Mouse (Mus musculus): ENCODE measurements around the gene Ddx41. TPM values are rescaled to one million over a fixed set of nuclear protein-coding genes. Genes with fewer than 3 reads are reported as not detected.

The Ddx41 gene
- polyA plus RNA-seq, 1 experiment = 52.0 TPM

DNA sequence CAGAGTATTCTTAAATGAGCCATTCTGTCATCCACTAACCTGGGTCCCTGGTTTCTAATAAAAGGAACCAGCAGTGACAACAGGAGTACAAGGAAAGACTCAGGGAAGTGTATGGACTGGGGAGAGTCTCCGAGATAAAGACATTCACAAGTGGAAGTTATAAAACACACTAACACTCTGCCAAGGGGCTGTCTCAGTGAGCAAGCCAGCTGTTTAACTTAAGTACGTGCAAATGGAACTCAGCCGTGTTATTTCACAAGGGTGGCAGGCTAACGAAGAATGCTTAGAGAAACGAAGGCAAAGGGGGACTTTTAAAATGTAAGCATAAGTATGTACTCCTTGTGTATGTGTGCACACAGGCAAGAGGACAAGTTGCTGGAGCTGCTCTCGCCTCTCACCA, 21.0 kb upstream of the Ddx41 start:
- TF ChIP-seq CTCF (IDR thresholded peaks at IDR 0.05; ENCODE audit: control insufficient read depth, insufficient read depth, insufficient replicate concordance, low read depth, low read length) = no peak
- TF ChIP-seq POLR2A (IDR thresholded peaks at IDR 0.05; ENCODE audit: control insufficient read depth, low read depth, low read length) = no peak
- H3K27ac ChIP-seq (ENCODE audit: control insufficient read depth, insufficient read depth, low read depth, low read length) = no peak overlapping the region
- no peak overlapping the region for H3K4me3 ChIP-seq (ENCODE audit: control insufficient read depth, low read depth, low read length)
- H3K27me3 ChIP-seq (ENCODE audit: control insufficient read depth, insufficient read depth, low read length) = no peaks in the 10 kb centered on the region
- no peaks in the 10 kb centered on the region for H3K4me1 ChIP-seq (ENCODE audit: control insufficient read depth, insufficient read depth, low read length)
- H3K36me3 ChIP-seq (ENCODE audit: control insufficient read depth, insufficient read depth, low read length) = no peaks in the 10 kb centered on the region

GRCm38 (mm10) chr13:55555921-55556320, 19.5 kb upstream of the Ddx41 start:
- Histone ChIP-seq H3K36me3 (ENCODE audit: control insufficient read depth, insufficient read depth, low read length) (no peaks in the 10 kb centered on the region), H3K4me3 (ENCODE audit: control insufficient read depth, low read depth, low read length) (no peak overlapping the region), H3K27me3 (ENCODE audit: control insufficient read depth, insufficient read depth, low read length) (no peaks in the 10 kb centered on the region), H3K4me1 (ENCODE audit: control insufficient read depth, insufficient read depth, low read length) (no peaks in the 10 kb centered on the region), H3K27ac (ENCODE audit: control insufficient read depth, insufficient read depth, low read depth, low read length) (no peak overlapping the region)
- TF ChIP-seq POLR2A (IDR thresholded peaks at IDR 0.05; ENCODE audit: control insufficient read depth, low read depth, low read length) (no peak), CTCF (IDR thresholded peaks at IDR 0.05; ENCODE audit: control insufficient read depth, insufficient read depth, insufficient replicate concordance, low read depth, low read length) (no peak)

DNA sequence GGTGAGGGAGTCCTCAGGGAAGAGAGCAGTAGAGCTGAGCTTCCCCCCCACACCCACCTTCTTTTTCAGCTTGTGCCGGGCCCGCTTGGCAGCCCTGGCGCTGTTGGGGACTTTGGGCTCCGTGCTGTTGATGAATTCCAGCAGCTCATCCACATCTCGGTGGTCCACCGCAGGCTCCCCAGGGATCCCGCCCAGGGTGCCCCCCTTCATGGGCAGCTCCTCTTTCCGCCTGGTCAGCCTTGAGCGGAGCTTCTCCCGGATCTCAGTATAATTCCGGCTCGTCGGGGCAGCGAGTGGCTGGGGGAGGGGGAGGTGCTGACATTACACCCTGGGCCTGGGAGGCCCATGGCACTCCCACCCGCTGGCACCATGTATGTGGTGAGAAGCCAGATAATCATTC, 12.6 kb upstream of the Ddx41 start:
- H3K27me3 ChIP-seq (ENCODE audit: control insufficient read depth, insufficient read depth, low read length) = no peaks in the 10 kb centered on the region
- no peaks in the 10 kb centered on the region for H3K36me3 ChIP-seq (ENCODE audit: control insufficient read depth, insufficient read depth, low read length)
- no peak for TF ChIP-seq CTCF (IDR thresholded peaks at IDR 0.05; ENCODE audit: control insufficient read depth, insufficient read depth, insufficient replicate concordance, low read depth, low read length)
- no peak for TF ChIP-seq POLR2A (IDR thresholded peaks at IDR 0.05; ENCODE audit: control insufficient read depth, low read depth, low read length)
- H3K4me1 ChIP-seq (ENCODE audit: control insufficient read depth, insufficient read depth, low read length) = no peaks in the 10 kb centered on the region
- no peak overlapping the region for H3K4me3 ChIP-seq (ENCODE audit: control insufficient read depth, low read depth, low read length)
- no peak overlapping the region for H3K27ac ChIP-seq (ENCODE audit: control insufficient read depth, insufficient read depth, low read depth, low read length)

- no peak for TF ChIP-seq CTCF (IDR thresholded peaks at IDR 0.05; ENCODE audit: control insufficient read depth, insufficient read depth, insufficient replicate concordance, low read depth, low read length)
- no peak for TF ChIP-seq POLR2A (IDR thresholded peaks at IDR 0.05; ENCODE audit: control insufficient read depth, low read depth, low read length)
- no peaks in the 10 kb centered on the region for H3K4me1 ChIP-seq (ENCODE audit: control insufficient read depth, insufficient read depth, low read length)
- H3K4me3 ChIP-seq (ENCODE audit: control insufficient read depth, low read depth, low read length) = no peak overlapping the region
- H3K27me3 ChIP-seq (ENCODE audit: control insufficient read depth, insufficient read depth, low read length) = no peaks in the 10 kb centered on the region
- H3K36me3 ChIP-seq (ENCODE audit: control insufficient read depth, insufficient read depth, low read length) = no peaks in the 10 kb centered on the region
- H3K27ac ChIP-seq (ENCODE audit: control insufficient read depth, insufficient read depth, low read depth, low read length) = no peak overlapping the region
Measured at GRCm38 (mm10) chr13:55548426-55548825, 12.0 kb upstream of the Ddx41 start.

DNA sequence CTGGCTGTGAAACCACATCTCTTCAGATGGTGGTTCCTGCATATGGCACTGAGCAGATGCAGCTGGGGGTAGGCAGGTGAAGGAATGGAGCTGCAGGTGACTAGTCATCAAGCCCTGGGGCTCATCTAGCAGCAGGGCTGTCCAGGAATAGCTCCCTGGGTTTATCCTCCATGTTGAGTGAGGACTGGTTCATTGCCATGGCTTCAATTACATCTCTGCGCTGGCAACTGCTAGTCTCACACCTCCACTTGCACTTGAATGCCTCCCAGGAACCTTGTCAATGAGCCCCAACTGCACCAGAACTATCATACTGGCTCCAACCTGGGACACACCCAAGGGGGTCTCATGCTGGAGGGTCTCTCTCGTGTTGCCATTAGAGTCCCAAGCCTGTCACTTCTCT, 11.5 kb upstream of the Ddx41 start:
- Histone ChIP-seq H3K27ac (ENCODE audit: control insufficient read depth, insufficient read depth, low read depth, low read length) (no peak overlapping the region), H3K36me3 (ENCODE audit: control insufficient read depth, insufficient read depth, low read length) (no peaks in the 10 kb centered on the region; the same call in 1 of the 2 replicates)
- TF ChIP-seq CTCF (IDR thresholded peaks at IDR 0.05; ENCODE audit: control insufficient read depth, insufficient read depth, insufficient replicate concordance, low read depth, low read length) (no peak), POLR2A (IDR thresholded peaks at IDR 0.05; ENCODE audit: control insufficient read depth, low read depth, low read length) (no peak)

DNA sequence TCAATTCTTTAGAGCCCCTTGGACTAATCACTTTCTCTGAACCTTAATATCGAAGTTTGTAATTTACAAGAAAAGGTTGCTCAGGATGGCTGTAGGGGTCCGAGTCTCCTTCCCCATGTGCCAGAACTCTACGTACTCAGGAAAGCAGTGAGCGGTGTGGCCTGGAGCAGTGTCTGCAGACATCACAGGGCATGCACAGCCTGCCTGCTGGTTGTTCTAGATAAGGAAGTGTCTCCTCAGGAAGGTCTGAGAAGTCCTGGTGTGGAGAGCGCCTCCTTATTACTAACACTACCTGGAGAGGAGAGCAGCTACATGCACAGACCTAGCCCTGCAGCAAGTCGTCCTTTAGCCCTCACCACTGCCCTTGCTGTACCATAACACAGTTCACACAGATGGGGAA, 8.3 kb upstream of the Ddx41 start:
- TF ChIP-seq POLR2A (IDR thresholded peaks at IDR 0.05; ENCODE audit: control insufficient read depth, low read depth, low read length) (no peak), CTCF (IDR thresholded peaks at IDR 0.05; ENCODE audit: control insufficient read depth, insufficient read depth, insufficient replicate concordance, low read depth, low read length) (no peak)
- H3K36me3 ChIP-seq (ENCODE audit: control insufficient read depth, insufficient read depth, low read length) = no peaks in the 10 kb centered on the region; the same call in 1 of the 2 replicates

More for the DNA sequence above, 11.5 kb upstream of the Ddx41 start:
- H3K4me3 ChIP-seq (ENCODE audit: control insufficient read depth, low read depth, low read length) = no peak overlapping the region
- H3K27me3 ChIP-seq (ENCODE audit: control insufficient read depth, insufficient read depth, low read length) = no peaks in the 10 kb centered on the region
- no peaks in the 10 kb centered on the region for H3K4me1 ChIP-seq (ENCODE audit: control insufficient read depth, insufficient read depth, low read length)

DNA sequence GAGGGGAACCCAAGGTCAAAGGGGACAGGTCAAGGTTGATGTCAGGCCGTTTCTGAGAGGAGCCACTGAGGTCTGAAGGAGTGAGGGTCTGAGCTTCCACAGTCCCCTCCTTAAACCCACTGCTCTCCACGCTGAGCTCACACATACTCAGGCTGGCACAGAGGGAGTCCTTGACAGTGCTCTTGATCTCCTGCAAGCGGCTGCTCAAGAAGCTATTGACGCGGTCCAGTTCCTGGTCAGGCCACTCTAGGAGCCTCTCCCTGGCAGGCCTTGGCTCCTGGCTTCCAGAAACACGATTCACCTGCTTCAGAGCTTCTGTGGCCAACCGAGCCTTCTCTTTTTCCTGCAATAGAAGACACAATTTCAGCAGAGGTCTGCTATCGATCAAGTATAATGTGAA, 7.0 kb upstream of the Ddx41 start:
- no peak overlapping the region for H3K4me3 ChIP-seq (ENCODE audit: control insufficient read depth, low read depth, low read length)
- no peaks in the 10 kb centered on the region; the same call in 1 of the 2 replicates for H3K36me3 ChIP-seq (ENCODE audit: control insufficient read depth, insufficient read depth, low read length)
- H3K4me1 ChIP-seq (ENCODE audit: control insufficient read depth, insufficient read depth, low read length) = no peaks in the 10 kb centered on the region
- H3K27me3 ChIP-seq (ENCODE audit: control insufficient read depth, insufficient read depth, low read length) = no peaks in the 10 kb centered on the region
- H3K27ac ChIP-seq (ENCODE audit: control insufficient read depth, insufficient read depth, low read depth, low read length) = no peak overlapping the region
- TF ChIP-seq POLR2A (IDR thresholded peaks at IDR 0.05; ENCODE audit: control insufficient read depth, low read depth, low read length) = no peak
- TF ChIP-seq CTCF (IDR thresholded peaks at IDR 0.05; ENCODE audit: control insufficient read depth, insufficient read depth, insufficient replicate concordance, low read depth, low read length) = no peak

More for the DNA sequence above, 8.3 kb upstream of the Ddx41 start:
- Histone ChIP-seq H3K4me3 (ENCODE audit: control insufficient read depth, low read depth, low read length) (no peak overlapping the region), H3K4me1 (ENCODE audit: control insufficient read depth, insufficient read depth, low read length) (no peaks in the 10 kb centered on the region), H3K27ac (ENCODE audit: control insufficient read depth, insufficient read depth, low read depth, low read length) (no peak overlapping the region), H3K27me3 (ENCODE audit: control insufficient read depth, insufficient read depth, low read length) (no peaks in the 10 kb centered on the region)

GRCm38 (mm10) chr13:55542891-55543290, 6.4 kb upstream of the Ddx41 start:
- H3K36me3 ChIP-seq (ENCODE audit: control insufficient read depth, insufficient read depth, low read length) = no peaks in the 10 kb centered on the region; the same call in 1 of the 2 replicates

More at GRCm38 (mm10) chr13:55542891-55543290, 6.4 kb upstream of the Ddx41 start:
- Histone ChIP-seq H3K27me3 (ENCODE audit: control insufficient read depth, insufficient read depth, low read length) (no peaks in the 10 kb centered on the region), H3K27ac (ENCODE audit: control insufficient read depth, insufficient read depth, low read depth, low read length) (no peak overlapping the region), H3K4me3 (ENCODE audit: control insufficient read depth, low read depth, low read length) (no peak overlapping the region), H3K4me1 (ENCODE audit: control insufficient read depth, insufficient read depth, low read length) (no peaks in the 10 kb centered on the region)
- TF ChIP-seq CTCF (IDR thresholded peaks at IDR 0.05; ENCODE audit: control insufficient read depth, insufficient read depth, insufficient replicate concordance, low read depth, low read length) (no peak), POLR2A (IDR thresholded peaks at IDR 0.05; ENCODE audit: control insufficient read depth, low read depth, low read length) (no peak)

All from testis, adult 2 months (tissue).